Mouse (Mus musculus): ENCODE data around the gene Gfi1. TPM values are rescaled to one million over a fixed set of nuclear protein-coding genes. Genes with fewer than 3 reads are reported as not detected.

The Gfi1 gene
- polyA plus RNA-seq (2014; fragmentation: Illumina TruSeq; extraction: RNeasy Lipid Tissue Mini Kit (QIAGEN cat#74804); ENCODE audit: low read depth, low replicate concordance): 5.6 TPM

GRCm38 (mm10) chr5:107725435-107726261, at the start of gene Gfi1:
Gene Gfi1, minus strand, starts transcription at chr5:107726036.

Other genes starting within 250 kb of the Gfi1 start
- 0.47 TPM for gene Gm42669, start 218.4 kb downstream of the Gfi1 start, polyA plus RNA-seq (2014; fragmentation: Illumina TruSeq; extraction: RNeasy Lipid Tissue Mini Kit (QIAGEN cat#74804); ENCODE audit: low read depth, low replicate concordance)
- gene 1700028K03Rik, start 191.3 kb downstream of the Gfi1 start, polyA plus RNA-seq (2014; fragmentation: Illumina TruSeq; extraction: RNeasy Lipid Tissue Mini Kit (QIAGEN cat#74804); ENCODE audit: low read depth, low replicate concordance): 0.13 TPM
- 22.2 TPM for gene Rpap2, start 128.7 kb downstream of the Gfi1 start, polyA plus RNA-seq (2014; fragmentation: Illumina TruSeq; extraction: RNeasy Lipid Tissue Mini Kit (QIAGEN cat#74804); ENCODE audit: low read depth, low replicate concordance)
- 41.2 TPM for gene Glmn, start 128.1 kb downstream of the Gfi1 start, polyA plus RNA-seq (2014; fragmentation: Illumina TruSeq; extraction: RNeasy Lipid Tissue Mini Kit (QIAGEN cat#74804); ENCODE audit: low read depth, low replicate concordance)
- not detected for gene Ube2d2b, start 104.1 kb upstream of the Gfi1 start, polyA plus RNA-seq (2014; fragmentation: Illumina TruSeq; extraction: RNeasy Lipid Tissue Mini Kit (QIAGEN cat#74804); ENCODE audit: low read depth, low replicate concordance)
- 79.6 TPM for gene Evi5, start 149.1 kb upstream of the Gfi1 start, polyA plus RNA-seq (2014; fragmentation: Illumina TruSeq; extraction: RNeasy Lipid Tissue Mini Kit (QIAGEN cat#74804); ENCODE audit: low read depth, low replicate concordance)
- 1,014 TPM for gene Rpl5, start 174.5 kb upstream of the Gfi1 start, polyA plus RNA-seq (2014; fragmentation: Illumina TruSeq; extraction: RNeasy Lipid Tissue Mini Kit (QIAGEN cat#74804); ENCODE audit: low read depth, low replicate concordance)